Mouse (Mus musculus): ENCODE results near the gene Wwox.

GRCm38 (mm10) chr8:115307412-115307811, 868.0 kb downstream of the Wwox start:
- TF ChIP-seq CTCF (IDR thresholded peaks at IDR 0.05): no peak
- TF ChIP-seq EP300 (IDR thresholded peaks at IDR 0.05): no peak

All from lung, postnatal 0 days (tissue).